Mouse (Mus musculus): Measurements from ENCODE around the gene Stk39.

DNA sequence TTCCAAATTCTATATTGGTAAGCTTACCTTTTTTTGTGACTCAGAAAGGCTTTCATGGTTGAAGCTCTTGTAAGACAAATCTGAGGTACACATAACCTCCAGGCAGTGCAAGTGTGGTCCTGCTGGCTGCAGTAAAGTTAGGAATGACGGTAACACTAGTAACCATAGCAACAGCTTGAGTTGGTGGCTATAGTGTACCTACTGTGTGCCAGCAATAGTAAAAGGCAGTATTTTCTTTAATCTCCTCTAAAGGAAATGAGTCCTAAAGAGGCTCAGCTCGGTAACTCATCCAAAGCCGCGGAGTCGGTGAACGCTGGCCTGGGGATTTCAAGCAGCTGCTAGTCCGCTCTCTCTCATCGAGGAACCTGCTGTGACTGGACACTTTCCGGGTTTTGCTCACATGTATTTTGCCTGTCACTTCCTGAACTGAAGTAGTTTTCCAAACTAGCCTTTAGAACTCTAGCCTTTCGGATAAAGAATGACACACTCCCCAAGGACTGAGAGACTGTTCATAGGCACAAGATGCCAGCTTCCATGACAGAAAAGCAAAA lies 85.7 kb downstream of the Stk39 start:
- TF ChIP-seq CTCF (IDR thresholded peaks at IDR 0.05; ENCODE audit: low read depth, low read length) (no peak), POLR2A (IDR thresholded peaks at IDR 0.05; ENCODE audit: extremely low read depth, insufficient read depth, low read length) (no peak)
